Mouse (Mus musculus) bone marrow, adult 2 months (tissue): Measurements from ENCODE around the gene Amt. TPM values are rescaled to one million over a fixed set of nuclear protein-coding genes. Genes with fewer than 3 reads are reported as not detected.
"Not testable (repeated sequence)": the region's sequence is repeated elsewhere in the genome, so short reads cannot be mapped to it uniquely, and the experiment has no call there.

Experiments used
- H3K27ac ChIP-seq: fragments of 200-500 bp; 2 replicates; pipeline ENCODE4 v1.5.1; 2012; ENCODE audit warnings: low read depth, mild to moderate bottlenecking, control low read depth, inconsistent platforms, low read length; ENCODE audit not compliant: control insufficient read depth, poor library complexity, insufficient read depth
- H3K4me1 ChIP-seq: fragments of 200-500 bp; 2 replicates; pipeline ENCODE4 v1.6.1; 2011; ENCODE audit warnings: low read length; ENCODE audit not compliant: control insufficient read depth, insufficient read depth
- H3K4me3 ChIP-seq: fragments of 200-500 bp; replicated peaks from 2 replicates; pipeline ENCODE3; 2011; ENCODE audit warnings: mild to moderate bottlenecking, low read depth, low read length, control low read depth; ENCODE audit not compliant: control insufficient read depth
- CTCF ChIP-seq: fragments of 200-500 bp; IDR thresholded peaks from 2 replicates; pipeline ENCODE4 v1.5.1; 2011; ENCODE audit warnings: low read length, control low read depth; ENCODE audit not compliant: control insufficient read depth, insufficient read depth
- POLR2A ChIP-seq: fragments of 200-500 bp; IDR thresholded peaks from 2 replicates; pipeline ENCODE4 v1.6.1; 2011; ENCODE audit warnings: low read depth, mild to moderate bottlenecking, control low read depth, low read length, borderline replicate concordance; ENCODE audit not compliant: control insufficient read depth
- WGBS: fragments of 180-500 bp; shearing (Covaris S2); methylation state at CpG from one replicate; pipeline ENCODE4 v1.1.7; 2018; 5-methylcytosine and 5-hydroxymethylcytosine counted together
- polyA plus RNA-seq: library from polyadenylated mRNA; stranded (reverse); fragments of >200 nt; gene quantifications from 2 replicates; pipeline ENCODE4 v1.2.4, GENCODE M21; 2011; ENCODE audit warnings: low replicate concordance; ENCODE audit not compliant: missing spikeins, insufficient read depth, insufficient read length

Gene Amt
- polyA plus RNA-seq, 1 experiment = 15.2 TPM

- no peak overlapping the region for H3K27ac ChIP-seq
Observed at GRCm38 (mm10) chr9:108274476-108275330, 21.9 kb upstream of the Amt start.

GRCm38 (mm10) chr9:108275331-108275659, 21.4 kb upstream of the Amt start:
- TF ChIP-seq POLR2A (no peak), CTCF (no peak)
- 64% methylated on average over 6 of the region's 6 CpGs for WGBS
- H3K27ac ChIP-seq = no peak overlapping the region
- no peaks in the 10 kb centered on the region for H3K4me1 ChIP-seq
- H3K4me3 ChIP-seq = no peak overlapping the region

More at GRCm38 (mm10) chr9:108274476-108275330, 21.9 kb upstream of the Amt start:
- H3K4me3 ChIP-seq = no peak overlapping the region
- 60% methylated on average over 5 of the region's 5 CpGs for WGBS
- no peak for TF ChIP-seq POLR2A
- TF ChIP-seq CTCF = no peak
- H3K4me1 ChIP-seq = no peaks in the 10 kb centered on the region

GRCm38 (mm10) chr9:108278697-108279450, 17.8 kb upstream of the Amt start:
- H3K27ac ChIP-seq = no peak overlapping the region
- TF ChIP-seq POLR2A (no peak), CTCF (peak; percentile 57)
- H3K4me3 ChIP-seq = no peak overlapping the region
- no peaks in the 10 kb centered on the region for H3K4me1 ChIP-seq
- 70% methylated on average over 10 of the region's 10 CpGs for WGBS

GRCm38 (mm10) chr9:108280071-108280828, 16.4 kb upstream of the Amt start:
- Histone ChIP-seq H3K27ac (no peak overlapping the region), H3K4me1 (peaks cover 1% of the 10 kb centered on the region; the same call in 1 of the 2 replicates), H3K4me3 (no peak overlapping the region)
- 45% methylated on average over 8 of the region's 8 CpGs for WGBS
- TF ChIP-seq POLR2A (no peak), CTCF (no peak)

GRCm38 (mm10) chr9:108284410-108284809, 12.2 kb upstream of the Amt start:
- peak; percentile 59 for TF ChIP-seq CTCF
- no peak for TF ChIP-seq POLR2A
- no peak overlapping the region for H3K27ac ChIP-seq
- 8% methylated on average over 6 of the region's 6 CpGs for WGBS
- peaks cover 1% of the 10 kb centered on the region; the same call in 1 of the 2 replicates for H3K4me1 ChIP-seq
- H3K4me3 ChIP-seq = no peak overlapping the region

- not testable (repeated sequence) for H3K27ac ChIP-seq, H3K4me1 ChIP-seq, H3K4me3 ChIP-seq
- 71% methylated on average over 6 of the region's 6 CpGs for WGBS
Observed at GRCm38 (mm10) chr9:108287526-108288238, 9.0 kb upstream of the Amt start.

- no peak for TF ChIP-seq POLR2A
- no peak for TF ChIP-seq CTCF
Observed at GRCm38 (mm10) chr9:108289347-108289746, 7.3 kb upstream of the Amt start.

More at GRCm38 (mm10) chr9:108289347-108289746, 7.3 kb upstream of the Amt start:
- Histone ChIP-seq H3K27ac (no peak overlapping the region), H3K4me3 (no peak overlapping the region), H3K4me1 (peaks cover 1% of the 10 kb centered on the region; the same call in 1 of the 2 replicates)
- 64% methylated on average over 2 of the region's 2 CpGs for WGBS
